Mouse (Mus musculus): Measurements from ENCODE around the gene Hnrnpa3.
A peak's percentile ranks its signal among the peaks of the same experiment; 100 is the strongest.
"Not testable (repeated sequence)": the region's sequence is repeated elsewhere in the genome, so short reads cannot be mapped to it uniquely, and the experiment has no call there.

The Hnrnpa3 gene

DNA sequence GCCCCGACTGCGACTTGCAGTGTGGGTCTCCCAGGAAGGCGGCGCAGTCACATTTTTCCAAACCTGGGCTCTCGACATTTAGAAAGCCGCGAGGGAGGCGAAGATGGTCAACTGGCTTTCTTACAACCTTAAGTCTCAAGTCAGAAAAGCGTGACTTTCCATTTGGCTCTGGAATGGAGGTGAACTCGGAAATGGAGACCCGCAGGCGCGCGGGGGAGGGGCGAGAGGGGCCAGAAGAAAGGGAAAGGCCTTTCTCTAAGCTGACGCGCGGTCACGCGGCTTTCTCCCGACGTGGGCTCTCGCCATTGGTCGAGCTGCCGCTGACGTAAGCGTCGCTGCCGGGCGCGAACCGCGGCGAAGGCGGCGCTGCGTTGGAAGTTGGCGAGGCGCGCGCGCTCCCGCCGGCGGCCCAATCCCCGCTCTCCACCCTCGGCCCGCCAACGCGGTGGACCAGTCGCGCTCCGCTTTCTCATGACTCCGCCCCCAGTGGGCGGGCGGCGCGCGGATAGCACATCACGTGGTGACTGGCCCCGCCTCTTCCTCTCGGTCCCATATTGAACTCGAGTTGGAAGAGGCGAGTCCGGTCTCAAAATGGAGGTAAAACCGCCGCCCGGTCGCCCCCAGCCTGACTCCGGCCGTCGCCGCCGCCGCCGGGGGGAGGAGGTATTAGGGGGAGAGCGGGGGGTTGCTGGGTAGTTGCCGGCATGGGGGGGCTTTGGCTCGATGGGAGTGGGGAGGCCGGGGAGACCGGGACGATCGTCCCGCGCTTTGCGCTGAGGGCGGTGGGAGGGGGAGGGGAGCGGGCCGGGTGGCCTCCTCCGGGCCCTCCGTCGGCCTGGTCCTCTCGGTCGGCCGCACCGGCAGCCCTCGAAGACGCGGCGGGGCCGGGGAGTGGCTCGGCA, at the start of gene Hnrnpa3:
Hnrnpa3 (plus strand) TSS at position 535 of the 902 bp plus-strand sequence.
- peak; percentile 97 for DNase-seq (ENCODE audit: low spot score)

DNA sequence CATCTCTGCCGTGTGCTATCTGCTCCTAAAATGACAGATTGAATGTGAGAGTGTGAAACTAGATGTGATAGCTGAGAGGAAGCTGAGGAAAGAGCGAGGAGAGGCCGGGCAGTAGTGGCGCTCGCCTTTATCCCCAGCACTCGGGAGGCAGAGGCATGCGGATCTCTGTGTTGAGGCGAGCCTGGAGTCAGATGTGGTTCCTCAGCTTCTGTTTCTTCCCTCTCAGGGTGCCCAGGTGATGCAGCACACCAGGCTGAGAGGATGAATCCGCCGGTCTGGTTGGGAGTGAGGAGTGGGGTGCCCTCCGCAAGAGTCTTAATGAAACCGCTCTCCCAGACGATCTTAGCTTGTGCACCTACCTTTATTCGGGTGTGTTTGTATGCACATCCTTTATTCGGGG, 49.1 kb upstream of the Hnrnpa3 start:
- no peak for DNase-seq (ENCODE audit: low spot score)

DNA sequence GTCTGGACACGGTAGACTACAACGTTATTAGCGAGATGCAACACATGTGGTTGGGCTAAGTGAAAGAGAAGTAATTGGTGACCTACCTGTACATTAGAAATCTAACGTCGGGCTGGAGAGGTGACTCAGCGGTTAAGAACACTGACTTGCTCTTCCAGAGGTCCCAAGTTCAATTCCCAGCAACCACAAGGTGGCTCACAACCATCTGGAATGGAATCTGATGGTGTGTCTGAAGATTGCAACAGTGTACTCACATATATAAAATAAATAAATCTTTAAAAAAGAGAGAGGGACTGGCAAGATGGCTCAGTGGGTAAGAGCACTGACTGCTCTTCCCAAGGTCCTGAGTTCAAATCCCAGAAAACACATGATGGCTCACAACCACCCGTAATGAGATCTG, 48.5 kb upstream of the Hnrnpa3 start:
- DNase-seq (ENCODE audit: low spot score): not testable (repeated sequence)

DNA sequence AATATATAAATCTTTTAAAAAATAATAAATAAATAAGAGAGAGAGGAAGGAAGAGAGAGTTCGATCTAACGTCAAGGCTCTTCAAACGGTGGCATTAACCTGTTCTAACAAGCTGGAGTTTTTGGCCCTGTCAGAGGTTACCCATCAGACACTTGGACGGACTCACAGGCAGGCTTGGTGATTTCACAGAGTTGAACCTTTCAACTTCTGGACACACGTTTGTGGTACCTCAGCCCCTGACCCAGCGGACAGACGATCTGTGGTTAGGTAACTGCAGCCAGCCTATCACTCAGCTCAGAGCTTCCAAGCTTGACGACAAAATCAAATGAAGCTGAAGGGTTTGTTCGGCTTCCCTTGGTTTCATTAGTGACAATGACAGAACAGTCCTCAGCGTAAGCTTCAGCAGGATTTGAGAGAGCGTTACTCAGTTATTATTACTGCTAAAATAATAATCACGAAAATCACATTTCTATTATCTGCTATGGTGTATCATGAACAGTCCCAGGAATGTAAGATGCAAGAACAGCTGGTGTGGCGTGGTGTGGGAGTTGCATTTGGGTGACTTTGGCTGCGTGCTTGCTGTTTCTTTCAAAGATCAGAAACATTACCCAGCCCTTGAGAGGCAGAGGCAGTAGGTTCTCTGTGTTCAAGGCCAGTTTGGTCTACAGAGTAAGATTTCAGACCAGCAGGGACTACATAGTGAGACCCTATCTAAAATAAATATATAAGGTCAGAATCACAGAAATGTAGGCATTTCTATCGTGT, 47.8 kb upstream of the Hnrnpa3 start:
- no peak for DNase-seq (ENCODE audit: low spot score)

DNA sequence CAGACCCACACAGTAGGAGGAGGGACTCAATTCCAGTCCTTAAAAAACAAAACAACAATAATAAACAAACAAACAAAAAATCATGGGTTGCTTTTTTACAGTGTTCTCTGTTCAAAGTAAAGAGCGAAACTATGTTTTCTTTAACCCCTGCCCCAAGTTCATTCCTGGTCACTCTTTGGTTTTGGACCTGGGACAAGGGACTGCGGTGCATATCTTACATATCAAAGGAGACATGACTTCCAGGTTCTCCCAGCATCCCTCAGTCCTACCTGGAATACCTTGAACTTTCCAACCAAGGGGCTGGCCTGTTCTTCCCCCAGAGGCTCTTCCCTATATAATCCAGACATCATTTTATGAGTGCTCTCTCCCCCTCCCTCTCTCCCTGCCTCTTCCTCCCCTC, 47.1 kb upstream of the Hnrnpa3 start:
- DNase-seq (ENCODE audit: low spot score): no peak

DNA sequence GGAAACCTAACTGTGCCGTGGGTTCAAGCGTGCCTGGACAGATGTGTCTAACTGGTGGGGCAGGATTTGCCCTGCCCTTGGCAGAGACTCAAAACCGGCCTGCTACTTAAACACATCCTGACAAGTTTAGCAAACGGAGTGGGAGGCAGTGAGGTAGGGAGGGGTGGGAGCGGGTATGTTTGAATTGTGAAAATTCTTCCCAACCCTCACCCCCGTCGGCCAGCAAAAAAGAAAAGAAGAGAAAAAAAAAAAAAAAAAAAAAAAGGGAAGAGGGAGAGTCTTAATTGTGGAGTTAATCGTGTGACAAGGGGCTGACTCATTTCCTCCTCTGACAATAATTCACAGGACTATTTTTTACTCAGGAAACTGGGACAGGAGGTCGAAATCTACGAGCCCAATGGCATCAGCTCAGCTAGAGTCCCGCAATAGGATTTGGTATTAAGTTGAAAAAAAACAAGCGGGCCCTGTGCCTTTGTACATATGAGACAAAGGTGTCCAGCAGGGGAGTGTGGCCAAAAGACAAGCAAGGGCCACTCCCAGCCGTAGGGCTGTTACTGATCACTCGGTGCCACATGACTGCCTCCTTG, 46.0 kb upstream of the Hnrnpa3 start:
- DNase-seq (ENCODE audit: low spot score): no peak

DNA sequence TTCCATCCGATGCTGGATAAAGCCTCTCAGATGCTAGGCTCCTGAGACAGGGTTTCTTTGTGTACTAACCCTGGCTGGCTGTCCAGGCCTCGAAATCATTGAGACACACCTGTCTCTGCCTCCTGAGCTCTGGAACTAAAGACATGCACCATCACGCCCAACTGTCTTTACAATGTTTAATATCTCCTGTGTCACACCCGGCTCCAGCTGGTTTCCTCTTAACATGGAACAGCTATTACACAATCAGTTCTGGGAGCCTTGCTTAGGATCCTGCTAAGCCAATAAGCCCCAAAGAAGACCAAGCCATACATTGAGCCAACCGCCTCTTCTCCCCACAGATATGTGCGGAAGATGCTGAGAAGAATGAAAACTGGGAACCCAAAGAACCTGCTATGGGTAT, 44.5 kb upstream of the Hnrnpa3 start:
- no peak for DNase-seq (ENCODE audit: low spot score)

DNA sequence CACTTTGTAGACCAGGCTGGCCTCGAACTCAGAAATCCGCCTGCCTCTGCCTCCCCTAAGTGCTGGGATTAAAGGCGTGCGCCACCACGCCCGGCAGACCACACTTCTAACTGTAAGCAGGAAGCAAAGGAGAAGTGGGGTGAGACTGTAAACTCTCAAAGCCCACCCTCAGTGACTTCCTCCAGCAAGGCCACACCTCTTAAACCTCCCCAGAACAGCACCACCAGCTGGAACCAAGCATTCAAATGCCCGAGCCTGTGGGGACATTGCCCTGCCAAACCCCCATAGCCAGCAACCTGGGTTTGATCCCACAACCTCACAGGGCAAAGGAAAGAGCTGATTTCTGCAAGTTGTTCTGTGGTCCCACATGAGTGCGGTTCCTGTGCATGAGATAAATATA, 42.1 kb upstream of the Hnrnpa3 start:
- DNase-seq (ENCODE audit: low spot score): no peak

DNA sequence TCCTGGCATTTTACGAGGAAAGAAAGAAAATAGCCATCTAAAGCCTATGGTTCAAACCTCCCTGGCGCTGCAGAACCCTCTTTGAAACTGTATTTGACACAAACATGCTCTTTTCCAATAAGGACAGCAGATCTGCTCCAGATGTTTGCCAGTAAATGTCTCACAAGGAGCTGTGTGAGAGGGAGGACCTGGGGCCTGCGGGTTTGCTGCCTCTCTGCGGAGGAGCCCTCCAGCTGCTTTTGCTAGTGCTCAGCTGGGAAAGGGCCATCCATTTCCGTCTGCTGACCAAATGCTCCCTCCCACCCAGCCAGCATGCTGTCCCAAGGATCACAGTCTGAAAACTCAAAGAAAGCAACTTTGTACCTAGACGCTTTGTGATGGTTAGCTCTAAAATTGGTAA, 40.3 kb upstream of the Hnrnpa3 start:
- DNase-seq (ENCODE audit: low spot score): no peak

DNA sequence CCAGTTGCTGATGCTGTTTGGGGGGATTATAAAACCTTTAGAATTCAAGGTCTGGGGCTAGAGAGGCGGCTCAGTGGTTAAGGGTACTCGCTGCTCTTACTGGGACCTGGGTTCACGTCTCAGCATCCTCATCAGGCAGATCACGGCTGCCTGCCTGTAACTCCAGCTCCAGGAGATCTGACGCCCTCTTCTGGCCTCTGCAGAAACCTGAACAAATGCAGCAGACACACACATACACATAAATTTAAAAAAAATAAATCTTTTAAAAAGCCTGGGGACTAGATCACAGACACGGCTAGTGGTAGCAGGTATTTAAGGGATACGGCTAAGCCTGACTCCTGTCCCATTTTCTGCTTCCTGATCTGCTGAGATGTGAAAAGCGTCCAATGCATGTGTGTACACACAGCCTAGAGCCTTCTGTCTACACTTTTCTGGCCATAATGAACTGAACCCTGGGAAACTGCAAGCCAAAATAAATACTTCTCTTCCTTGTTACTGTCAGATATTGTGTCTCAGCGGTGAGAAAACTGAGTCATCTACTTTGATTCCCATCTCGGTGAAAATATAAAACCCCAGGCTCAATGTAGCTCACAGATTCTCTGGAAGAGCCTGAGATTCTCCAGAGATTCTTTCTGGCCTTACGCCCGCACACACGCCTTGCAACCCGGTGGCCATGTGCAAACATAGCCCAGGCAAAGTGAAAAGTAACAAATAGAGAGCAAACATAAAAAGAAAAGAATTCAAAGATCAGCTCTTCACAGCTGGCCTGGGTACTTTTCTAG, 37.0 kb upstream of the Hnrnpa3 start:
- no peak for DNase-seq (ENCODE audit: low spot score)

DNA sequence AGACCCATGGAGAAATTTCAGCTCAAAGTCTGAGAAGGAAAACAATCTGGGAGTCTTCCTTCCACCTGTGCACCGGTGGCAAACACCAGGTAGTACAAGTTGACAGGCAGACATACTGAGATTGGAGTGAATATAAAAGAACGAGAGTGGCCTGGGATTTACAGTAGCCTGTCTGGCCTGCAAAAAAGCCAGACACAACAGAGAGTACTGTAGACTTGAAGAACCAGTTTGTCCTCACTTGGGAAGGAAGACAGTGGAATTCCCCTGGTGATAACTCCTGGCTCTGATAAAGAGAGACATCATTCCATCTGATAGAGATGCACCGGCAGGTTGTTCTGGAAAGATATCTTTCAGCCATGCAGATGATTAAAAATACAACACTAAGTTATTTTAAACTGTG, 34.0 kb upstream of the Hnrnpa3 start:
- no peak for DNase-seq (ENCODE audit: low spot score)

DNA sequence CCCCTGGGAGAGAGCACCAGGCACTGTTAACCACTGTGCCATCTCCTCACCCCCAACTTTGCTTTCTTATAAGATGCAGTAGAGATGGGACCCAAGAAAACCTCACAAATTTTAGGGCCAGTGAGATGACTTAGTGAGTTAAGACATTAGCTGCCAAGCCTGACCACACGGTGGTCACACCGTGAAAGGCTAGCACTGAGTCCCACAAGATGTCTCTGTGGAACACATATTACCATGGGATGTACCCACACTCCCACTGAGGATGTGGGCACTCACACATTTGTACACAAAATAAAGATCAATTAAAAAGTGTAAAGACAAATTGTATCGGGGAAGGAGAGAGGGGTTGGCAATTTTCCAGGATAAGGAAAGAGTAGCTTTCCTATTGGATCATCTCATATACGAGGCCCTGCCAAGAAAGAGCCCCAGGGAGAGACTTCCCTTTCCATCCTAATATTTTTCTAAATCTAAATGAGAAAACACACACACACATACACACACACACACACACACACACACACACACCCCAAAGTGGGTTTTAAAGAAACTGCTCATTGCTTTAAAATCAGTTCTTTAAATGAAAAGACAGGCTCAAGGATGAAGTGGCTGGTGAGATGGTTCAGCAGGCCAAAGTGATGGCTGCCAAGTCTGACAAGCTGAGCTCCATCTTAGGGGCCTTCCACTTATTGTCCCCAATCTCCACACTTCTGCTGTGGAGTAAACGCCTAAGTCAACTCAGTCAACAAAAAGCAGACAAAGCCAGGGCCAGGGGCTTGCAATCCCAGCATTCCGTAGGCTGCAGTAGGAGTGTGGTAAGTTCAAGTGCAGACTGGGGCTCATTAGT, 32.2 kb upstream of the Hnrnpa3 start:
- no peak for DNase-seq (ENCODE audit: low spot score)

DNA sequence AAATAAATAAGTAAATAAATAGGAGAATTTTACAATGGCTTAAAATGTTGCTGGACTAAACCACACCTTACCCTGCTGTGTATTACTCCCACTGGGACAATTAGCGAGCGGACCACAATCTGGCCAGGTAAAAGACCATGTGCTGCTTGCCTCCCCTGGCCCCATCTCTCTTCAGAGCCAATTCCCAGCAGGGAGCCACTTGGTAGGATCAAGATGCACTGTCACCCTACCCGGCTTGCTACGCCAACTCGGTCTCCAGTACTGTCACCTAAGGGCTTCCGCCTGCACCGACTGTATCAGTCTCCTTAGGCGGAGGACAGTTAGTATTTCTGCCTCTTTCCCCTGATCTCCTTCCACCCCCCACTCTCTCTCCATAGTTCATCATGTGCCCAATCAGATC, 30.6 kb upstream of the Hnrnpa3 start:
- no peak for DNase-seq (ENCODE audit: low spot score)

DNA sequence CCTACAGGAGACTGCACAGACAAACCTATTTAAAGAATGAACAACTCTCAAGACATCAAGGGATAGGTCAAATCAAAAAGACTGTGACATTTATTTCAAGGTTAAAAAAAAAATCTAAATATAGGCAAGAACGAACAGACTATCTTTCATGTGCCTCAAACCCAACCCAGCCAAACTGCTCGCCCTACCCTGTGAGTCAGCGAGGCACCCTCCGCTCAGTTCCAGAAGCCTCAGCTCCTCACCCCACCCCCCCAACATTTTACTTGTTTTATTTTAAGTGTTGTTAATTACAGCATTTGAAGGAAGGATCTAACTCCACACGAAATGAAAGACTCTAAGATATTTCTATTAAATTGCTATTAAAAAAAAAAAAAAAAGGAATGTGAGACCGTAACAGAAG, 27.6 kb upstream of the Hnrnpa3 start:
- no peak for DNase-seq (ENCODE audit: low spot score)

DNA sequence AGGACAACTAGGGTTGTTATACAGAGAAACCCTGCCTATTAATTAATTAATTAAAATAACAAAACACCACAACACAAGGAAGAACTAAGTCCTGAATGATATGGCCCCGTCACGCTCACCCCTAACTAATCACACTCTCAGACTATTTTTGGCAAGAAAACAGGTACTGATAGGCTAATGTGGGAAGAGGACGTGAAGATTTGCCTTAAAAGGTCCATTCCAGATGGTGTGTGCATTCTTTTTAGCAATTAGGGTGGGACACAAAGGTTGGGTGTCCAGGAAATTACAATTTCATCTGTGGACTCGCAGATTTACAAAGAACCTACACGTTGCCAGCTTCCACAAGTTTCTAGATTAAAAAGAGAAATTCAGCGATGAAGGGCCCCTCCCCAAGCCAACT, 27.0 kb upstream of the Hnrnpa3 start:
- DNase-seq (ENCODE audit: low spot score): no peak

DNA sequence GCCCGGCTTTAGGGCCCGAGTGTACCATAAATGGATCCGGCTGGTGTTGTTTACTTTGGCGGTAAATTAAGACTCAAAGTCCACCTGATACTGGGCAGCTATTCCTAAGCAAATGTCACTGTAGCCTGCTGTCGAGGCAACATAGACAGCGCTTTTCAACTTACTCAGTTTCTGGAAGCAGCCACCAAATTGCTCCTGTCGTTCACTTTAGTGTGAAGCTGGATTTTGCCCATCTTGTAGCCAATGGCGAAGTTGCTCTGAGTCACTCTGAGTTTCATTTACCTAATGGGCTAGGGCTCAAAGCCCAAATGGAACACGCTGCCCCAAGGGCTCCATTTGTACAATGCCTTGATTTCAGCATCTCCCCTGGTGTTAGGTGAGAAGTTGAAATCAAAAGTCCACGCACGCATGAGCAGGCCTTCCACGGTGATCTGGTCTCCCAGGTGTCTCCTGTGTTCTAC, 26.3 kb upstream of the Hnrnpa3 start:
- DNase-seq (ENCODE audit: low spot score): no peak

DNA sequence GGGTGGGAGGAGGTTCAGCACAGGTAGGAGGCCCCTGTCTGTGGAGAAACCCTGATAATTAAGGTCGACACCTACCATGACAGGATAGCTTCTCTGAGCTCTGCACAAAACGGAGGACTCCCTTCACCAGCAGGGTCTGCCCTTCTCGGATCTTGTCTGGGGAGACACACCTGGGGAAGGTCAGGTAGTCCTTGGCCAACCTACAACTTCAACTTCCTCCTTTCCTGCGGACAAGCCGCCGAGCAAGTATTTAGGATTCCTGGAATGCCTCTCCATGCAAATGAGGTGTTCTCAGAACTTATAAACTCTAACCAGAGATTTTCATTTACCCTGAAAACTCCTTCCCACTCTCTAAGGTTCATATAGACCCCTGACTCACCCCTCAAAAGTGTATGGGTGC, 25.7 kb upstream of the Hnrnpa3 start:
- DNase-seq (ENCODE audit: low spot score): no peak

DNA sequence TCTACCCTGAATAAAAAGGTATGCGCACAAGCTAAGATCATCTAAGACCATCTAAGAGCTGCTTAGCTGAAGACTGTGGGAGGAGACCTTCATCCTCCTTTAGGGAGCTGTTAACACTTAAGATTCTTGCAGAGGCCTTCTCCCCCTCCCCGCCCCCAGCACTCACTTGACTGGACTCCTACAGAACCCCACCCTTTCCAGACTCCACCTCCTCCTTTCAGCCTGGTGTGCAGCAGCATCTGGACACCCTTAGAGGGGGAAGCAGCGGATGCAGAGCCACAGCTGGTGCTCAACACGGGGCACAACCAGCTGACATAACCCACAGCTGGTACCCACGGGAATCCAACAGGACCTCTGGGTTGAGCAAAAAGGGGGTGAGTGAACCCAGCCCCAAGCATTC, 25.3 kb upstream of the Hnrnpa3 start:
- no peak for DNase-seq (ENCODE audit: low spot score)

DNA sequence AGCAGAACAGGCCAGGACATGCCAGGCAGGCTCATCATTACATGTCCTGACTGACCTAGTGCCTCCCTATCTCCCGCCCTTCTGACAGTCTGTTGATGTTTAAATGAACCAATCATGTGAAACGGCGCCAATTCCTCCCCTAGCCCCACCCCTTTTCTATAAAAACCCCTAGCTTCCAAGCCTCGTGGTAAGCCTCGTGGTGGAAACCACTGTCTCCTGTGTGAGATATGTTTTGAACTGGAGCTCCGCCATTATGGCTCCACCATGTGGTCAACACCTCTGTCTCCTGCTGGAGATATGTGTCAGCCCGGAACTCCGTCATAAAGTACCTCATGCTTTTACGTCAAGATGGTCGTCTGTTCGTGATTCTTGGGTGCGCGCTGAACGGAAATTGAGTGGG, 24.6 kb upstream of the Hnrnpa3 start:
- DNase-seq (ENCODE audit: low spot score): not testable (repeated sequence)

DNA sequence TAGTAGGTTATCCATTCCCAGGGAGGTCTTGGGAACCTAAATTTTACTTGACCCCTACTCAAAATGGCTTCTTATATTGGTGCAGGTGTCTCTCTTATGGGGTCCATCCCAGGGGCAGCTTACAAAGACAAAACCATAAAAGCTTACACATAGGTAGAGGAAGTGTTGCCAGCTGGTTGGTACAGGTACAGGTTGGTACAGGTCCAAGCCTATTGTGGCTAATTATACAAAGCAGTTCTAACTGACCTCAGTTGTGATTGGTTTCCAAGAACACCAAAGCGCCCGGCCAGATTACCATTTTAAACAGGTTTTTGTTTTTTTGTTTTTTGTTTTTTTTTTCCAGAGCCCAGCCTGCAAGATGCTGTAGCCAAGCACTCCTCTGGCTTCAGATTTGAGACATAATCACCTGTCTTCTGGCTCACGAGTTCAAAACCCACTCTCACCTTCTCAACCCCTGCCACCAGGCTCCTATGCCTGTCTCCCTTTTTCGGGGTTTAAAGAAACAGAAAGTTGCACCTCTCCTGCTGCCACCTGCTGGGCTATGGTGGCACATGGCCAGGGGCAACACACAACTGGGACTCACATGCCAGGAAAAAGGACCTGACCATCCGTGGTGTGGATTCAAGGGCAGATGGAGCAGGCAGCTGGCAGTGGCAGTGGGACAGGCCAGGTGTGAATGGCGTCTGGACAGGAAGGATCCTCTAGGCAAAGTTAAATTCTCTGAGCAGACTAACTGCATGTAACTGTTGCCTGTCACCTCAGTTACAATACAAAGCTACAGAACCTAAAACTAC, 22.6 kb upstream of the Hnrnpa3 start:
- DNase-seq (ENCODE audit: low spot score): no peak

DNA sequence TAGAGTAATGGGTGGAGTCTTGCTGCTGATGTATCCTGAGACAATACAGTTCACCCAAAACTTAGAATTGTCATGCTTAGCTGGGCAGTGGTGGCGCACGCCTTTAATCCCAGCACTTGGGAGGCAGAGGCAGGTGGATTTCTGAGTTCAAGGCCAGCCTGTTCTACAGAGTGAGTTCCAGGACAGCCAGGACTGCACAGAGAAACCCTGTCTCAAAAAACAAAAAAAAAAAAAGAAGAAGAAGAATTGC, 22.1 kb upstream of the Hnrnpa3 start:
- not testable (repeated sequence) for DNase-seq (ENCODE audit: low spot score)
